Mouse (Mus musculus) CH12.LX (cell line): Measurements from ENCODE around the gene Clba1. TPM values are rescaled to one million over a fixed set of nuclear protein-coding genes. Genes with fewer than 3 reads are reported as not detected.

Experiments
- DNase-seq: peaks from one replicate; pipeline ENCODE4 v3.0.0-alpha.2; 2013; ENCODE audit errors: extremely low read depth
- H3K27ac ChIP-seq: 2 replicates; pipeline ENCODE4 v1.5.1; 2012; ENCODE audit warnings: low read depth, mild to moderate bottlenecking, control low read depth, moderate library complexity; ENCODE audit not compliant: insufficient read depth
- H3K27me3 ChIP-seq: replicated peaks from 2 replicates; pipeline ENCODE3; 2012; ENCODE audit warnings: inconsistent platforms
- H3K36me3 ChIP-seq, 2 experiments: replicated peaks in 1 of 2; 2 replicates each; pipeline versions ENCODE3 to v1.6.1; 2012; ENCODE audit warnings: inconsistent platforms in 1 of 2, low read length in 1 of 2, mild to moderate bottlenecking in 1 of 2, mixed read lengths in 1 of 2, moderate library complexity in 1 of 2; ENCODE audit not compliant: control insufficient read depth in 1 of 2, insufficient read depth in 1 of 2
- H3K4me1 ChIP-seq, 2 experiments: 2 replicates each; pipeline ENCODE4 v1.6.1; 2012; ENCODE audit warnings: inconsistent platforms in 1 of 2, moderate library complexity in 1 of 2; ENCODE audit not compliant: insufficient read depth in 2 of 2, control insufficient read depth in 1 of 2
- H3K4me2 ChIP-seq: 2 replicates; pipeline ENCODE4 v1.6.1; 2012; ENCODE audit warnings: low read depth, mild to moderate bottlenecking, control low read depth; ENCODE audit not compliant: poor library complexity, insufficient read depth, severe bottlenecking
- H3K4me3 ChIP-seq, 3 experiments: fragments of 150-350 bp in 1 of 3; sonication (generic) in 1 of 3; replicated peaks in 1 of 3; 2 replicates each; pipeline versions ENCODE3 to v1.5.1; 2011 to 2012; ENCODE audit warnings: low read depth in 2 of 3, low read length in 2 of 3, mild to moderate bottlenecking in 2 of 3, moderate library complexity in 2 of 3, control low read depth in 1 of 3, improper control_type of control experiment in 1 of 3, inconsistent platforms in 1 of 3, mixed read lengths in 1 of 3; ENCODE audit not compliant: poor library complexity in 1 of 3
- H3K79me2 ChIP-seq: replicated peaks from 2 replicates; pipeline ENCODE4 v1.6.1; 2012; ENCODE audit warnings: mild to moderate bottlenecking, moderate library complexity; ENCODE audit not compliant: control insufficient read depth, poor library complexity, insufficient read depth, severe bottlenecking; ENCODE audit errors: extremely low read depth
- H3K9ac ChIP-seq: 2 replicates; pipeline ENCODE4 v1.6.1; 2012; ENCODE audit warnings: low read depth, mild to moderate bottlenecking, control low read depth, moderate library complexity; ENCODE audit not compliant: insufficient read depth
- H3K9me3 ChIP-seq: replicated peaks from 2 replicates; pipeline ENCODE3; 2012; ENCODE audit warnings: low read length, inconsistent platforms, mixed read lengths
- CHD1 ChIP-seq: IDR thresholded peaks from 2 replicates; pipeline ENCODE4 v1.6.1; 2012; ENCODE audit warnings: low read depth, low read length, improper control_type of control experiment, inconsistent platforms
- CHD2 ChIP-seq: IDR thresholded peaks from 2 replicates; pipeline ENCODE4 v1.6.1; 2011; ENCODE audit warnings: low read length, improper control_type of control experiment
- E2F4 ChIP-seq: IDR thresholded peaks from 2 replicates; pipeline ENCODE4 v1.6.1; 2011; ENCODE audit warnings: low read depth, low read length, improper control_type of control experiment; ENCODE audit not compliant: insufficient replicate concordance
- ELF1 ChIP-seq: IDR thresholded peaks from 2 replicates; pipeline ENCODE4 v1.6.1; 2014; ENCODE audit warnings: low read depth, mild to moderate bottlenecking, inconsistent platforms, low read length, improper control_type of control experiment
- ETS1 ChIP-seq: conservative IDR thresholded peaks from 2 replicates; pipeline ENCODE4 v1.6.1; 2012; ENCODE audit warnings: low read depth, mild to moderate bottlenecking, inconsistent platforms, low read length, improper control_type of control experiment, moderate library complexity
- GABPA ChIP-seq: IDR thresholded peaks from 2 replicates; pipeline ENCODE4 v1.6.1; 2012; ENCODE audit warnings: low read depth, low read length, improper control_type of control experiment, inconsistent platforms; ENCODE audit not compliant: insufficient replicate concordance
- HCFC1 ChIP-seq: IDR thresholded peaks from 2 replicates; pipeline ENCODE4 v1.6.1; 2012; ENCODE audit warnings: low read depth, mild to moderate bottlenecking, inconsistent platforms, low read length, improper control_type of control experiment
- JUN ChIP-seq: IDR thresholded peaks from 2 replicates; pipeline ENCODE4 v1.6.1; 2011; ENCODE audit warnings: low read depth, mild to moderate bottlenecking, low read length, improper control_type of control experiment, moderate library complexity; ENCODE audit not compliant: insufficient read depth
- JUND ChIP-seq: conservative IDR thresholded peaks from 2 replicates; pipeline ENCODE4 v1.6.1; 2011; ENCODE audit warnings: low read depth, low read length, improper control_type of control experiment
- MAX ChIP-seq: IDR thresholded peaks from 2 replicates; pipeline ENCODE4 v1.6.1; 2011; ENCODE audit warnings: low read length, improper control_type of control experiment
- MAZ ChIP-seq: IDR thresholded peaks from 2 replicates; pipeline ENCODE4 v1.6.1; 2012; ENCODE audit warnings: low read depth, mild to moderate bottlenecking, inconsistent platforms, low read length, improper control_type of control experiment, moderate library complexity
- MXI1 ChIP-seq: IDR thresholded peaks from 2 replicates; pipeline ENCODE4 v1.6.1; 2011; ENCODE audit warnings: mild to moderate bottlenecking, low read depth, low read length, improper control_type of control experiment
- MYC ChIP-seq: IDR thresholded peaks from 2 replicates; pipeline ENCODE4 v1.6.1; 2011; ENCODE audit warnings: low read depth, mild to moderate bottlenecking, improper control_type of control experiment, low read length
- NELFE ChIP-seq: IDR thresholded peaks from 2 replicates; pipeline ENCODE4 v1.6.1; 2011; ENCODE audit warnings: low read depth, low read length, improper control_type of control experiment
- NRF1 ChIP-seq: IDR thresholded peaks from 2 replicates; pipeline ENCODE4 v1.6.1; 2014; ENCODE audit warnings: low read depth, mild to moderate bottlenecking, inconsistent platforms, low read length, improper control_type of control experiment, moderate library complexity
- POLR2A ChIP-seq: IDR thresholded peaks from 2 replicates; pipeline ENCODE4 v1.6.1; 2011; ENCODE audit warnings: low read depth, mild to moderate bottlenecking, improper control_type of control experiment, low read length
- RCOR1 ChIP-seq: conservative IDR thresholded peaks from 2 replicates; pipeline ENCODE4 v1.6.1; 2012; ENCODE audit warnings: low read depth, mild to moderate bottlenecking, inconsistent platforms, low read length, improper control_type of control experiment
- SMC3 ChIP-seq: IDR thresholded peaks from 2 replicates; pipeline ENCODE4 v1.6.1; 2011; ENCODE audit warnings: low read depth, low read length, improper control_type of control experiment
- UBTF ChIP-seq: IDR thresholded peaks from 2 replicates; pipeline ENCODE4 v1.6.1; 2012; ENCODE audit warnings: low read depth, mild to moderate bottlenecking, inconsistent platforms, low read length, improper control_type of control experiment, moderate library complexity
- USF2 ChIP-seq: conservative IDR thresholded peaks from 2 replicates; pipeline ENCODE4 v1.6.1; 2011; ENCODE audit warnings: low read depth, low read length, improper control_type of control experiment
- ZC3H11A ChIP-seq: IDR thresholded peaks from 2 replicates; pipeline ENCODE4 v1.6.1; 2012; ENCODE audit warnings: low read depth, mild to moderate bottlenecking, inconsistent platforms, low read length, improper control_type of control experiment
- ZNF384 ChIP-seq: IDR thresholded peaks from 2 replicates; pipeline ENCODE4 v1.6.1; 2012; ENCODE audit warnings: low read depth, low read length, improper control_type of control experiment, inconsistent platforms
- dilution Hi-C: fragments of 300-500 bp; cut with MboI; formaldehyde crosslinking; loops from 2 replicates; pipeline ENCODE4 v1.14.3; 2020; ENCODE audit warnings: low sequenced_read_pairs; ENCODE audit not compliant: extremely low pct_unique_long_range_greater_than_20kb, extremely low pct_ligation_motif_present
- in situ Hi-C: fragments of 300-500 bp; cut with MboI; formaldehyde crosslinking; loops from 3 replicates; pipeline ENCODE4 v1.14.3; 2019; ENCODE audit warnings: low sequenced_read_pairs, low pct_ligation_motif_present, low pct_unique_long_range_greater_than_20kb, mixed read lengths
- polyA plus RNA-seq: library from polyadenylated mRNA; unstranded; fragments of >175 nt; gene quantifications from 2 replicates; pipeline ENCODE4 v1.2.1, GENCODE M21; 2012; ENCODE audit warnings: low read depth; ENCODE audit not compliant: insufficient read length
- total RNA-seq, 2 experiments: library from RNA; depleted of rRNA; stranded (reverse); fragments of 300-350 nt in 1 of 2; fragments of >200 nt in 1 of 2; gene quantifications; 2 replicates each; pipeline ENCODE4 v1.2.3; 2012 to 2014

Gene Clba1
- total and polyA plus RNA-seq, 3 experiments: 2.5 to 3.5 (median 3.5) TPM

GRCm38 (mm10) chr12:112807796-112808195, 941 bp upstream of the Clba1 start:
- Histone ChIP-seq H3K9me3 (no peaks in the 10 kb centered on the region), H3K79me2 (no peaks in the 10 kb centered on the region), H3K9ac (no peak overlapping the region), H3K27ac (no peak overlapping the region), H3K4me2 (no peak overlapping the region), H3K36me3 (peaks cover 1 to 17% of the 10 kb centered on the region in 2 experiments), H3K4me1 (peaks cover 5 to 25% of the 10 kb centered on the region in 2 experiments; a peak in 3 of 4 replicates), H3K27me3 (peaks cover 10% of the 10 kb centered on the region), H3K4me3 (no peak overlapping the region)
- in situ Hi-C loops: no loop called here
- no peak for DNase-seq
- TF ChIP-seq GABPA (no peak), HCFC1 (no peak), UBTF (no peak), MXI1 (no peak), SMC3 (no peak), USF2 (no peak), JUN (no peak), ELF1 (no peak), CHD2 (no peak), CHD1 (no peak), MYC (no peak), NRF1 (no peak), RCOR1 (no peak), POLR2A (no peak), E2F4 (no peak), MAX (no peak)
- dilution Hi-C loops: no loop called here

- in situ Hi-C loops (no loop called here), dilution Hi-C loops (no loop called here)
- H3K4me1 ChIP-seq: peaks cover 5 to 25% of the 10 kb centered on the region in 2 experiments; a peak in 3 of 4 replicates
- H3K4me2 ChIP-seq: peak overlapping the region; percentile 40
- peaks cover 10% of the 10 kb centered on the region for H3K27me3 ChIP-seq
- peaks cover 3 to 20% of the 10 kb centered on the region in 2 experiments for H3K36me3 ChIP-seq
- DNase-seq: no peak
- H3K9me3 ChIP-seq: no peaks in the 10 kb centered on the region
- TF ChIP-seq JUN (no peak), SMC3 (no peak), MAZ (no peak), ZC3H11A (no peak), MAX (no peak), ETS1 (no peak), HCFC1 (no peak), CHD2 (no peak), MYC (no peak), USF2 (no peak), NELFE (no peak), ZNF384 (no peak), UBTF (no peak), JUND (no peak)
- H3K79me2 ChIP-seq: no peaks in the 10 kb centered on the region
- H3K4me3 ChIP-seq: peak overlapping the region; percentile 37 to 64 (median 58)
- peak overlapping the region; percentile 42; the same call in 1 of the 2 replicates for H3K9ac ChIP-seq
- no peak overlapping the region for H3K27ac ChIP-seq
Observed at GRCm38 (mm10) chr12:112808212-112808586, 538 bp upstream of the Clba1 start.
